Mouse (Mus musculus): ENCODE results near the gene Tnrc6a. TPM values are rescaled to one million over a fixed set of nuclear protein-coding genes. Genes with fewer than 3 reads are reported as not detected.

The Tnrc6a gene
- polyA plus RNA-seq, 1 experiment from 2014 or later = 57.7 TPM

GRCm38 (mm10) chr7:123199151-123199550 is 75.5 kb downstream of the Tnrc6a start:
- Histone ChIP-seq H3K27me3 (replicated peaks) (no peaks in the 10 kb centered on the region), H3K4me2 (no peak overlapping the region), H3K9ac (no peak overlapping the region), H3K4me3 (no peak overlapping the region), H3K9me3 (no peaks in the 10 kb centered on the region), H3K36me3 (replicated peaks) (0 out of 2 replicates have a peak, but pooled peaks cover 4% of the 10 kb centered on the region), H3K4me1 (no peaks in the 10 kb centered on the region), H3K27ac (no peak overlapping the region)
- no peak for ATAC-seq (replicated peaks)
- 88% methylated on average over 3 of the region's 3 CpGs for WGBS

GRCm38 (mm10) chr7:123199656-123200206 is 76.0 kb downstream of the Tnrc6a start:
- no peak for ATAC-seq (replicated peaks)
- Histone ChIP-seq H3K4me3 (no peak overlapping the region), H3K9ac (no peak overlapping the region), H3K36me3 (replicated peaks) (0 out of 2 replicates have a peak, but pooled peaks cover 4% of the 10 kb centered on the region), H3K4me2 (no peak overlapping the region), H3K27ac (no peak overlapping the region), H3K4me1 (no peaks in the 10 kb centered on the region), H3K27me3 (replicated peaks) (no peaks in the 10 kb centered on the region), H3K9me3 (no peaks in the 10 kb centered on the region)
- 94% methylated on average over 15 of the region's 15 CpGs for WGBS

DNA sequence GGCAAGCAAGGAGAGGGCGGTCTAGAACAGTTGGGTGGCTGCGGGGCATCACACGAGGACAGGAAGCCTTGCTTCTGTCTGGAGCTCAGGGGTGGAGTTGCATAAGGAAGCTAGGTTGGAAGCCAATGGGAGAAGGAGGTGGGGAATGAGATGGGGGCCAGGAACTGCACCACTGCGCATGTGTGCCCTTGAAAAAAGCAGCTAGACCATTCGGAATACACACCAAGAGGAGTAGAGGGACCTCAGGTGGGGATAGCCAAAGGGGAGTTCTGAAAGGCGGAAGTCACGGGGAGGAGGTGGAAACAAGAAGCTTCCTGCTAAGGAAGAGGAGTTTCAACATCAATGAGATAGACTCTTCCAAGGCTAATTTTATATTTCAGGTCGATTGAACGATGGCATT is 77.0 kb downstream of the Tnrc6a start:
- Histone ChIP-seq H3K4me3 (no peak overlapping the region), H3K36me3 (replicated peaks) (no peaks in the 10 kb centered on the region), H3K9me3 (no peaks in the 10 kb centered on the region), H3K27me3 (replicated peaks) (no peaks in the 10 kb centered on the region), H3K27ac (no peak overlapping the region), H3K4me1 (no peaks in the 10 kb centered on the region), H3K9ac (no peak overlapping the region), H3K4me2 (no peak overlapping the region)
- no peak for ATAC-seq (replicated peaks)
- 85% methylated on average over 9 of the region's 9 CpGs for WGBS

DNA sequence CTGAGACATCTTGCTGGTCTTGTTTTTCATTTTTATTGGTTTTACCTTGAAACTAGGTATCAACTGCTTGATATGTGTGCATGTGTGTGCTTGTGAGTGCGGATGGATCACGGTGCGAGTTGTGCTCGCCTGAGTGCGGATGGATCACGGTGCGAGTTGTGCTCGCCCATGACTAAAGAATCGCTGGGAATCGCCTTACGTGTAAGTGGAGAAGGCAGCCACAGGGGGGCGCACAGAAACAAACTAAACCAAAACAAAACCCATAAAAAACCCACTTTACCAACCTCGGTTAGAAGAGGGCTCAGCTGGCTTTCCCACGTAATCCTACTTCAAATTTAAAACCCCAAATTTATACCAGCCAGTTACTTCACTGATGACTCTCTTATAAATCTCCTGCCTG is 81.6 kb downstream of the Tnrc6a start:
- H3K27me3 ChIP-seq (replicated peaks) = no peaks in the 10 kb centered on the region
- H3K9ac ChIP-seq = no peak overlapping the region
- H3K27ac ChIP-seq = no peak overlapping the region
- H3K4me2 ChIP-seq = no peak overlapping the region
- no peaks in the 10 kb centered on the region for H3K36me3 ChIP-seq (replicated peaks)
- H3K9me3 ChIP-seq = no peaks in the 10 kb centered on the region
- ATAC-seq (replicated peaks) = no peak
- H3K4me3 ChIP-seq = no peak overlapping the region
- H3K4me1 ChIP-seq = no peaks in the 10 kb centered on the region
- 31% methylated on average over 14 of the region's 14 CpGs for WGBS

DNA sequence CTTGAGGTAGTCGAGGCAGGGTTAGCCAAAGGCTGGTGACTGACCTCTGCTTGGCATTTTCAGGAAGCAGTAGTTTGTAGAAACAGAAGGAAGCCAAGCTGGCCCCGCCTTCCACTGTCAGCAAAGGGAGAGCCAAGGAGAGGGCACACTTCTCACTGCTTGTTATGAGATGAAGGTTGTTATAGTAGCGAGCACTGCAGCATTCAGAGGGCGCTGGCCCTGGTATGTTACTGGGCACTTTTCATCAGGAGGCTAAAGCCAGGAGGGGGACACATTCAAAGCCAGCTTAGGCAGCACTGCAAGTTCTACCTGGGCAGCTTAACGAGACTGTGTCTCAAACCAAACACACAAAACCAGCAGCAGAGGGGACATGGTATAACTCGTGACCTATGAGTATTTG is 83.9 kb downstream of the Tnrc6a start:
- no peak for ATAC-seq (replicated peaks)
- Histone ChIP-seq H3K27me3 (replicated peaks) (no peaks in the 10 kb centered on the region), H3K9ac (no peak overlapping the region), H3K4me2 (no peak overlapping the region), H3K36me3 (replicated peaks) (no peaks in the 10 kb centered on the region), H3K4me3 (no peak overlapping the region), H3K9me3 (no peaks in the 10 kb centered on the region), H3K27ac (no peak overlapping the region), H3K4me1 (no peaks in the 10 kb centered on the region)
- 77% methylated on average over 6 of the region's 6 CpGs for WGBS

- Histone ChIP-seq H3K9ac (no peak overlapping the region), H3K4me2 (no peak overlapping the region), H3K9me3 (no peaks in the 10 kb centered on the region), H3K27ac (no peak overlapping the region), H3K36me3 (replicated peaks) (no peaks in the 10 kb centered on the region), H3K4me1 (0 out of 2 replicates have a peak, but pooled peaks cover 2% of the 10 kb centered on the region), H3K4me3 (no peak overlapping the region), H3K27me3 (replicated peaks) (no peaks in the 10 kb centered on the region)
- ATAC-seq (replicated peaks) = no peak
- WGBS = 80% methylated on average over 9 of the region's 9 CpGs
These were observed 86.2 kb downstream of the Tnrc6a start for GRCm38 (mm10) chr7:123209864-123210263.

- Histone ChIP-seq H3K27me3 (replicated peaks) (no peaks in the 10 kb centered on the region), H3K4me3 (no peak overlapping the region), H3K9me3 (no peaks in the 10 kb centered on the region), H3K9ac (no peak overlapping the region), H3K4me1 (0 out of 2 replicates have a peak, but pooled peaks cover 2% of the 10 kb centered on the region), H3K27ac (no peak overlapping the region), H3K4me2 (no peak overlapping the region), H3K36me3 (replicated peaks) (no peaks in the 10 kb centered on the region)
- no peak for ATAC-seq (replicated peaks)
- 53% methylated on average over 5 of the region's 5 CpGs for WGBS
These were observed 87.8 kb downstream of the Tnrc6a start for GRCm38 (mm10) chr7:123211461-123211860.

GRCm38 (mm10) chr7:123212316-123212715 is 88.6 kb downstream of the Tnrc6a start:
- no peaks in the 10 kb centered on the region for H3K27me3 ChIP-seq (replicated peaks)
- WGBS = 88% methylated on average over 5 of the region's 5 CpGs
- H3K4me1 ChIP-seq = 0 out of 2 replicates have a peak, but pooled peaks cover 2% of the 10 kb centered on the region
- H3K9ac ChIP-seq = no peak overlapping the region
- no peak overlapping the region for H3K4me2 ChIP-seq
- ATAC-seq (replicated peaks) = no peak
- H3K36me3 ChIP-seq (replicated peaks) = no peaks in the 10 kb centered on the region
- H3K4me3 ChIP-seq = no peak overlapping the region
- no peaks in the 10 kb centered on the region for H3K9me3 ChIP-seq
- H3K27ac ChIP-seq = no peak overlapping the region

- no peak within 1 kb of the TSS for H3K9ac ChIP-seq
- 31% methylated on average over 8 of the region's 8 CpGs for WGBS
These were observed 90.8 kb downstream of the Tnrc6a start, which contains the start of gene Slc5a11 for GRCm38 (mm10) chr7:123214365-123215075. Gene Slc5a11 (plus strand): TSS chr7:123214780.

GRCm38 (mm10) chr7:123215138-123215537 is 91.5 kb downstream of the Tnrc6a start:
- Histone ChIP-seq H3K4me3 (no peak overlapping the region), H3K9ac (no peak overlapping the region), H3K27me3 (replicated peaks) (no peaks in the 10 kb centered on the region), H3K4me1 (0 out of 2 replicates have a peak, but pooled peaks cover 5% of the 10 kb centered on the region), H3K9me3 (no peaks in the 10 kb centered on the region), H3K36me3 (replicated peaks) (no peaks in the 10 kb centered on the region), H3K4me2 (no peak overlapping the region), H3K27ac (no peak overlapping the region)
- 83% methylated on average over 2 of the region's 2 CpGs for WGBS
- ATAC-seq (replicated peaks) = no peak

More at GRCm38 (mm10) chr7:123214365-123215075, 90.8 kb downstream of the Tnrc6a start, which contains the start of gene Slc5a11:
- H3K36me3 ChIP-seq (replicated peaks) = no peaks in the 10 kb centered on the region
- H3K27ac ChIP-seq = no peak within 1 kb of the TSS
- no peak within 1 kb of the TSS for H3K4me3 ChIP-seq
- 0 out of 2 replicates have a peak, but pooled peaks cover 5% of the 10 kb centered on the region for H3K4me1 ChIP-seq
- H3K27me3 ChIP-seq (replicated peaks) = no peaks in the 10 kb centered on the region
- no peaks in the 10 kb centered on the region for H3K9me3 ChIP-seq
- H3K4me2 ChIP-seq = no peak within 1 kb of the TSS
- no peak for ATAC-seq (replicated peaks)

- no peak overlapping the region for H3K9ac ChIP-seq
- WGBS = 69% methylated on average over 7 of the region's 7 CpGs
- no peak for ATAC-seq (replicated peaks)
- no peak overlapping the region for H3K4me3 ChIP-seq
- H3K9me3 ChIP-seq = no peaks in the 10 kb centered on the region
- no peak overlapping the region for H3K4me2 ChIP-seq
- no peaks in the 10 kb centered on the region for H3K27me3 ChIP-seq (replicated peaks)
- no peaks in the 10 kb centered on the region for H3K36me3 ChIP-seq (replicated peaks)
- 0 out of 2 replicates have a peak, but pooled peaks cover 5% of the 10 kb centered on the region for H3K4me1 ChIP-seq
- H3K27ac ChIP-seq = no peak overlapping the region
These were observed 94.0 kb downstream of the Tnrc6a start for GRCm38 (mm10) chr7:123217448-123218354.

GRCm38 (mm10) chr7:123218620-123219019 is 94.9 kb downstream of the Tnrc6a start:
- WGBS = 7% methylated on average over 6 of the region's 6 CpGs
- H3K27ac ChIP-seq = no peak overlapping the region

More at GRCm38 (mm10) chr7:123218620-123219019, 94.9 kb downstream of the Tnrc6a start:
- no peaks in the 10 kb centered on the region for H3K27me3 ChIP-seq (replicated peaks)
- H3K9ac ChIP-seq = no peak overlapping the region
- no peaks in the 10 kb centered on the region for H3K36me3 ChIP-seq (replicated peaks)
- ATAC-seq (replicated peaks) = peak; percentile 52; the same call in 1 of the 2 replicates
- no peaks in the 10 kb centered on the region for H3K9me3 ChIP-seq
- no peak overlapping the region for H3K4me3 ChIP-seq
- H3K4me2 ChIP-seq = no peak overlapping the region
- H3K4me1 ChIP-seq = 0 out of 2 replicates have a peak, but pooled peaks cover 5% of the 10 kb centered on the region
